Mouse (Mus musculus): ENCODE results near the gene Gpatch1. TPM values are rescaled to one million over a fixed set of nuclear protein-coding genes. Genes with fewer than 3 reads are reported as not detected.
"Not testable (repeated sequence)": the region's sequence is repeated elsewhere in the genome, so short reads cannot be mapped to it uniquely, and the experiment has no call there.

Gene Gpatch1
- polyA plus RNA-seq, 1 experiment from 2014 or later: 17.5 TPM

GRCm38 (mm10) chr7:35333692-35334526 is 15.7 kb upstream of the Gpatch1 start, which contains the start of gene Rhpn2:
TSS of gene Rhpn2 (plus strand) at chr7:35334170.
- Histone ChIP-seq H3K9ac (ENCODE audit: low read depth, low read length) (peak within 1 kb of the TSS; percentile 69), H3K27me3 (replicated peaks; ENCODE audit: control insufficient read depth, insufficient read depth, low read length) (peaks cover 6% of the 10 kb centered on the region), H3K36me3 (ENCODE audit: control insufficient read depth, insufficient read depth, low read length) (no peaks in the 10 kb centered on the region), H3K4me2 (ENCODE audit: low read length) (peak within 1 kb of the TSS; percentile 98), H3K27ac (ENCODE audit: low read depth, low read length) (peak within 1 kb of the TSS; percentile 42; the same call in 1 of the 2 replicates), H3K9me3 (ENCODE audit: control insufficient read depth, low read length) (no peaks in the 10 kb centered on the region), H3K4me1 (ENCODE audit: control insufficient read depth, insufficient read depth, low read depth, low read length) (peaks cover 18% of the 10 kb centered on the region), H3K4me3 (ENCODE audit: low read length) (peak within 1 kb of the TSS; percentile 70)
- ATAC-seq: peak; percentile 98
- whole genome bisulfite sequencing: under 1% methylated on average over 39 of the region's 52 CpGs

- ATAC-seq: peak; percentile 40
- Histone ChIP-seq H3K27ac (ENCODE audit: low read depth, low read length) (peak overlapping the region; percentile 42; the same call in 1 of the 2 replicates), H3K4me1 (ENCODE audit: control insufficient read depth, insufficient read depth, low read depth, low read length) (peaks cover 18% of the 10 kb centered on the region), H3K9me3 (ENCODE audit: control insufficient read depth, low read length) (no peaks in the 10 kb centered on the region), H3K27me3 (replicated peaks; ENCODE audit: control insufficient read depth, insufficient read depth, low read length) (peaks cover 6% of the 10 kb centered on the region), H3K4me2 (ENCODE audit: low read length) (peak overlapping the region; percentile 98), H3K9ac (ENCODE audit: low read depth, low read length) (peak overlapping the region; percentile 65), H3K36me3 (ENCODE audit: control insufficient read depth, insufficient read depth, low read length) (no peaks in the 10 kb centered on the region), H3K4me3 (ENCODE audit: low read length) (peak overlapping the region; percentile 70)
- WGBS: under 1% methylated on average over 19 of the region's 19 CpGs
These were observed 15.0 kb upstream of the Gpatch1 start for GRCm38 (mm10) chr7:35333231-35333651.

DNA sequence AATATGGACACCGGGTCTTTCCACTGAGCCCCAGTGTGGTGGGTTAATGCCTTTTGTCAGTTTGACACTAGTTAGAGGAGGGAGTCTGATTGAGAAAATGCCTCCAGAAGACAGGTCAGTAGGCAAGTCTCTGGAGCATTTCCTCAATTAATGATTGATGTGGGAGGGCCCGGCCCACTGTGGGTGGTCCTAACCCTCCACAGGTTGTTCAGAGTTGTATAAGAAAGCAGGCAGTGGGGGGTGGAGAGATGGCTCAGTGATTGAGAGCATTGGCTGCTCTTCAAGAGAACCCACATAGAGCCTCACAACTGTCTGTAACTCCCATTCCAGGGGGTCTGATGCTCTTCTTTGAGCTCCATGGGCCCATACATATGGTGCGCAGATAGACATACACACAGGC is 13.3 kb upstream of the Gpatch1 start:
- no peaks in the 10 kb centered on the region for H3K9me3 ChIP-seq (ENCODE audit: control insufficient read depth, low read length)
- no peaks in the 10 kb centered on the region for H3K36me3 ChIP-seq (ENCODE audit: control insufficient read depth, insufficient read depth, low read length)
- ATAC-seq: no peak
- no peak overlapping the region for H3K9ac ChIP-seq (ENCODE audit: low read depth, low read length)
- H3K4me2 ChIP-seq (ENCODE audit: low read length): no peak overlapping the region
- no peak overlapping the region for H3K27ac ChIP-seq (ENCODE audit: low read depth, low read length)
- peaks cover 3% of the 10 kb centered on the region for H3K27me3 ChIP-seq (replicated peaks; ENCODE audit: control insufficient read depth, insufficient read depth, low read length)
- H3K4me3 ChIP-seq (ENCODE audit: low read length): no peak overlapping the region
- H3K4me1 ChIP-seq (ENCODE audit: control insufficient read depth, insufficient read depth, low read depth, low read length): peaks cover 18% of the 10 kb centered on the region
- WGBS: 45% methylated on average over 3 of the region's 3 CpGs

GRCm38 (mm10) chr7:35322732-35323420 is 4.6 kb upstream of the Gpatch1 start:
- H3K4me3 ChIP-seq (ENCODE audit: low read length): no peak overlapping the region
- no peaks in the 10 kb centered on the region for H3K9me3 ChIP-seq (ENCODE audit: control insufficient read depth, low read length)
- peak overlapping the region; percentile 35 for H3K4me2 ChIP-seq (ENCODE audit: low read length)
- H3K36me3 ChIP-seq (ENCODE audit: control insufficient read depth, insufficient read depth, low read length): no peaks in the 10 kb centered on the region
- H3K4me1 ChIP-seq (ENCODE audit: control insufficient read depth, insufficient read depth, low read depth, low read length): peaks cover 5% of the 10 kb centered on the region; the same call in 1 of the 2 replicates
- no peak overlapping the region for H3K27ac ChIP-seq (ENCODE audit: low read depth, low read length)
- H3K27me3 ChIP-seq (replicated peaks; ENCODE audit: control insufficient read depth, insufficient read depth, low read length): no peaks in the 10 kb centered on the region
- no peak for ATAC-seq
- 6% methylated on average over 11 of the region's 13 CpGs for WGBS
- H3K9ac ChIP-seq (ENCODE audit: low read depth, low read length): no peak overlapping the region; the same call in 1 of the 2 replicates

DNA sequence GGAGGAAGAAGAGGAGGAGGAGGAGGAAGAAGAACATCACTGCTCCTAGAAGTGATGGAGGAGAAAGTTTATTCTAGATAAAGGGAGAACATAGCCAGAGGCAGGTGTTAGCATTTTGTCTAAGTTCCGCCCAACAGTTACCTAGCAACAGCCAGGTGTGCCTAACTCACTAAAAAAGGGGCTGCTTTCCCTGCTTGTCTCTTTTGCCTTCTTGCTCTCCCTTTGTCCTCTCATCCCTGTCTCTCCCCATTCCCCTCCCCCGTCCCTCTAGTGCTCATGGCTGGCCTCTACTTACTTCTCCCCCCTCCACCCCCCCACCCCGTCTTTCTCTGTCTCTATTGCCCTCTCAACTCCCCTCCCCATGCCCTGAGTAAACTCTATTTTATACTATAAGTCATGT is 3.9 kb upstream of the Gpatch1 start:
- no peak overlapping the region for H3K27ac ChIP-seq (ENCODE audit: low read depth, low read length)
- H3K4me3 ChIP-seq (ENCODE audit: low read length): no peak overlapping the region
- no peaks in the 10 kb centered on the region for H3K36me3 ChIP-seq (ENCODE audit: control insufficient read depth, insufficient read depth, low read length)
- peaks cover 11% of the 10 kb centered on the region for H3K4me1 ChIP-seq (ENCODE audit: control insufficient read depth, insufficient read depth, low read depth, low read length)
- no peak overlapping the region for H3K9ac ChIP-seq (ENCODE audit: low read depth, low read length)
- ATAC-seq: no peak
- no peaks in the 10 kb centered on the region for H3K9me3 ChIP-seq (ENCODE audit: control insufficient read depth, low read length)
- no peak overlapping the region for H3K4me2 ChIP-seq (ENCODE audit: low read length)
- 46% methylated on average over 3 of the region's 3 CpGs for WGBS
- H3K27me3 ChIP-seq (replicated peaks; ENCODE audit: control insufficient read depth, insufficient read depth, low read length): no peaks in the 10 kb centered on the region

- H3K36me3 ChIP-seq (ENCODE audit: control insufficient read depth, insufficient read depth, low read length): no peaks in the 10 kb centered on the region
- H3K4me2 ChIP-seq (ENCODE audit: low read length): no peak overlapping the region
- no peak overlapping the region for H3K9ac ChIP-seq (ENCODE audit: low read depth, low read length)
- peaks cover 14% of the 10 kb centered on the region for H3K4me1 ChIP-seq (ENCODE audit: control insufficient read depth, insufficient read depth, low read depth, low read length)
- no peak overlapping the region for H3K27ac ChIP-seq (ENCODE audit: low read depth, low read length)
- ATAC-seq: no peak
- no peak overlapping the region for H3K4me3 ChIP-seq (ENCODE audit: low read length)
- WGBS: 75% methylated on average over 4 of the region's 4 CpGs
- no peaks in the 10 kb centered on the region for H3K9me3 ChIP-seq (ENCODE audit: control insufficient read depth, low read length)
- no peaks in the 10 kb centered on the region for H3K27me3 ChIP-seq (replicated peaks; ENCODE audit: control insufficient read depth, insufficient read depth, low read length)
These were observed 1.5 kb upstream of the Gpatch1 start for GRCm38 (mm10) chr7:35319755-35320154.

DNA sequence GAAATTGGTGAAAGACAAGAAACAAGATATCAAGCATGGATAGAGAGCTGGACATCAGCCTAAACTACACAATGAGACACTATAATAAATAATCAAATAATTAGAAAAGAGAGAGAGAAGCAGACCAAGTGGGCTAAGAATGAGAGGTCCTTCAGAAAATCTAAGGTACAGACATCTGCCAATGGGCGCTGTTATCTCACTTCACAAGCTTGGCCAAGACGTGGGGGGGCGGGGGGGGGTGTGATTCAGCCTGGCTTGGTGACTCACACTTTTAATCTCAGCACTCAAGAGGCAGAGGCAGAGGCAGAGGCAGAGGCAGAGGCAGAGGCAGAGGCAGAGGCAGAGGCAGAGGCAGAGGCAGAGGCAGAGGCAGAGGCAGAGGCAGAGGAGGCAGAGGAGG is 981 bp upstream of the Gpatch1 start:
- H3K36me3 ChIP-seq (ENCODE audit: control insufficient read depth, insufficient read depth, low read length); H3K27me3 ChIP-seq (replicated peaks; ENCODE audit: control insufficient read depth, insufficient read depth, low read length); H3K4me2 ChIP-seq (ENCODE audit: low read length); H3K4me3 ChIP-seq (ENCODE audit: low read length); ATAC-seq; H3K9ac ChIP-seq (ENCODE audit: low read depth, low read length); H3K27ac ChIP-seq (ENCODE audit: low read depth, low read length); H3K9me3 ChIP-seq (ENCODE audit: control insufficient read depth, low read length): not testable (repeated sequence)
- peaks cover 14% of the 10 kb centered on the region for H3K4me1 ChIP-seq (ENCODE audit: control insufficient read depth, insufficient read depth, low read depth, low read length)
- WGBS: 81% methylated on average over 3 of the region's 3 CpGs

GRCm38 (mm10) chr7:35314156-35314555 is 4.1 kb downstream of the Gpatch1 start:
- Histone ChIP-seq H3K9ac (ENCODE audit: low read depth, low read length) (no peak overlapping the region), H3K4me2 (ENCODE audit: low read length) (no peak overlapping the region), H3K4me1 (ENCODE audit: control insufficient read depth, insufficient read depth, low read depth, low read length) (peaks cover 9% of the 10 kb centered on the region), H3K4me3 (ENCODE audit: low read length) (no peak overlapping the region), H3K36me3 (ENCODE audit: control insufficient read depth, insufficient read depth, low read length) (peaks cover 3% of the 10 kb centered on the region), H3K9me3 (ENCODE audit: control insufficient read depth, low read length) (no peaks in the 10 kb centered on the region), H3K27me3 (replicated peaks; ENCODE audit: control insufficient read depth, insufficient read depth, low read length) (no peaks in the 10 kb centered on the region), H3K27ac (ENCODE audit: low read depth, low read length) (no peak overlapping the region)
- ATAC-seq: no peak

GRCm38 (mm10) chr7:35311214-35311613 is 7.0 kb downstream of the Gpatch1 start:
- Histone ChIP-seq H3K9me3 (ENCODE audit: control insufficient read depth, low read length) (no peaks in the 10 kb centered on the region), H3K27ac (ENCODE audit: low read depth, low read length) (no peak overlapping the region), H3K27me3 (replicated peaks; ENCODE audit: control insufficient read depth, insufficient read depth, low read length) (no peaks in the 10 kb centered on the region), H3K9ac (ENCODE audit: low read depth, low read length) (no peak overlapping the region), H3K36me3 (ENCODE audit: control insufficient read depth, insufficient read depth, low read length) (peaks cover 18% of the 10 kb centered on the region), H3K4me1 (ENCODE audit: control insufficient read depth, insufficient read depth, low read depth, low read length) (no peaks in the 10 kb centered on the region), H3K4me3 (ENCODE audit: low read length) (no peak overlapping the region), H3K4me2 (ENCODE audit: low read length) (no peak overlapping the region)
- WGBS: 96% methylated on average over 3 of the region's 3 CpGs
- no peak for ATAC-seq
